In genomic region chr3:148986296-148986893, GRCm38 (mm10) we compare ENCODE assay signal across 9 mouse cellular contexts. TPM values are rescaled to one million over a fixed set of nuclear protein-coding genes. Genes with fewer than 3 reads are reported as not detected.
DNase-seq lines count a peak whose midpoint lies in the region; ATAC-seq and TF ChIP-seq lines count a peak whose summit lies in the region.
"Had no signal": no experiment of that assay in that cellular context is flagged by ENCODE, and none has a peak within 500 bp of the region (broad histone marks: within the 10 kb centered on the region; RNA-seq: fewer than 3 reads in every experiment).

No protein-coding gene starts in this region.

- DNase-seq in layer of hippocampus, adult 2 months (ENCODE audit: low spot score in 2 of 2): no peak
- DNase-seq in layer of hippocampus, postnatal 10 days (ENCODE audit: low spot score in 2 of 2): no peak
- no peak for DNase-seq in embryonic facial prominence, embryonic 14.5 days (ENCODE audit: low spot score)
- DNase-seq in kidney, postnatal 0 days (ENCODE audit: low spot score): peak; percentile 22
- DNase-seq in neural tube, embryonic 11.5 days (ENCODE audit: low spot score): peak; percentile 49
- DNase-seq in ovary, postnatal 10 days (ENCODE audit: low spot score): no peak
- no peak for DNase-seq in urinary bladder, postnatal 14 days (ENCODE audit: low spot score)
- DNase-seq in urinary bladder, postnatal 4 days (ENCODE audit: low spot score in 2 of 2): no peak

- peak overlapping the region; percentile 76 for H3K4me3 ChIP-seq in layer of hippocampus, adult 2 months
- H3K4me3 ChIP-seq in embryonic facial prominence, embryonic 14.5 days (ENCODE audit: low read depth, low read length): peak overlapping the region; percentile 97
- peak overlapping the region; percentile 97 for H3K4me3 ChIP-seq in kidney, postnatal 0 days (replicated peaks; ENCODE audit: low read depth, low read length)
- H3K4me3 ChIP-seq in neural tube, embryonic 11.5 days (ENCODE audit: low read depth, low read length): peak overlapping the region; percentile 84

- no peak for TF ChIP-seq CTCF in layer of hippocampus, adult 2 months (conservative IDR thresholded peaks at IDR 0.05)
- no peak for TF ChIP-seq CTCF in kidney, postnatal 0 days (IDR thresholded peaks at IDR 0.05; ENCODE audit: low read depth)

- H3K9ac ChIP-seq in embryonic facial prominence, embryonic 14.5 days (ENCODE audit: low read depth, low read length): peak overlapping the region; percentile 99
- peak overlapping the region; percentile 92 for H3K9ac ChIP-seq in kidney, postnatal 0 days (ENCODE audit: low read depth, low read length)
- H3K9ac ChIP-seq in neural tube, embryonic 11.5 days (ENCODE audit: low read length): peak overlapping the region; percentile 95

- no peak for ATAC-seq in embryonic facial prominence, embryonic 14.5 days (ENCODE audit: low read depth)
- no peak for ATAC-seq in kidney, postnatal 0 days (replicated peaks; ENCODE audit: low FRiP score, low read depth)
- ATAC-seq in neural tube, embryonic 11.5 days (ENCODE audit: insufficient read depth, low FRiP score, low TSS enrichment): no peak

- peaks cover 39% of the 10 kb centered on the region for H3K4me1 ChIP-seq in embryonic facial prominence, embryonic 14.5 days (ENCODE audit: control insufficient read depth, insufficient read depth, low read length)
- H3K4me1 ChIP-seq in kidney, postnatal 0 days (replicated peaks; ENCODE audit: insufficient read depth, low read length): peaks cover 8% of the 10 kb centered on the region
- peaks cover 13% of the 10 kb centered on the region for H3K4me1 ChIP-seq in neural tube, embryonic 11.5 days (ENCODE audit: control insufficient read depth, insufficient read depth, low read length)

- H3K36me3 ChIP-seq in embryonic facial prominence, embryonic 14.5 days (ENCODE audit: control insufficient read depth, insufficient read depth, low read length): no peaks in the 10 kb centered on the region
- H3K36me3 ChIP-seq in kidney, postnatal 0 days (ENCODE audit: insufficient read depth, low read length): no peaks in the 10 kb centered on the region
- H3K36me3 ChIP-seq in neural tube, embryonic 11.5 days (ENCODE audit: control insufficient read depth, insufficient read depth, low read length): no peaks in the 10 kb centered on the region

- H3K4me2 ChIP-seq in embryonic facial prominence, embryonic 14.5 days (ENCODE audit: low read depth, low read length): peak overlapping the region; percentile 83
- peak overlapping the region; percentile 89 for H3K4me2 ChIP-seq in kidney, postnatal 0 days (ENCODE audit: low read length)
- H3K4me2 ChIP-seq in neural tube, embryonic 11.5 days (ENCODE audit: low read depth): peak overlapping the region; percentile 69

- no peaks in the 10 kb centered on the region for H3K9me3 ChIP-seq in embryonic facial prominence, embryonic 14.5 days (ENCODE audit: control insufficient read depth, low read length)
- no peaks in the 10 kb centered on the region for H3K9me3 ChIP-seq in kidney, postnatal 0 days (replicated peaks; ENCODE audit: low read length)
- no peaks in the 10 kb centered on the region for H3K9me3 ChIP-seq in neural tube, embryonic 11.5 days (ENCODE audit: control insufficient read depth, low read length)

- WGBS in embryonic facial prominence, embryonic 14.5 days: 4% methylated on average over 17 of the region's 17 CpGs
- 9% methylated on average over 17 of the region's 17 CpGs for WGBS in kidney, postnatal 0 days
- WGBS in neural tube, embryonic 11.5 days: 1% methylated on average over 17 of the region's 17 CpGs

- H3K27me3 ChIP-seq in embryonic facial prominence, embryonic 14.5 days (replicated peaks; ENCODE audit: control insufficient read depth, insufficient read depth, low read length): no peaks in the 10 kb centered on the region
- no peaks in the 10 kb centered on the region for H3K27me3 ChIP-seq in kidney, postnatal 0 days (ENCODE audit: insufficient read depth, low read length)
- H3K27me3 ChIP-seq in neural tube, embryonic 11.5 days (ENCODE audit: control insufficient read depth, insufficient read depth, low read length): no peaks in the 10 kb centered on the region
- H3K27me3 ChIP-seq: Patski had no signal

- H3K27ac ChIP-seq in layer of hippocampus, adult 2 months: no peak overlapping the region
- H3K27ac ChIP-seq in embryonic facial prominence, embryonic 14.5 days (replicated peaks; ENCODE audit: low read depth, low read length): peak overlapping the region; percentile 100
- no peak overlapping the region for H3K27ac ChIP-seq in kidney, postnatal 0 days
- H3K27ac ChIP-seq in neural tube, embryonic 11.5 days (ENCODE audit: low read depth, low read length): peak overlapping the region; percentile 99

RNA-seq across cellular contexts. Expression of gene Adgrl2, which starts 4.0 kb away (rescaled TPM):
- 10 to 100 TPM; 56.6 to 58.7 TPM for total RNA-seq in layer of hippocampus, adult 2 months (2021)
- 100 to 1,000 TPM in 1 of 2 experiments, 10 to 100 TPM in 1; 92.4 to 107 TPM for total RNA-seq in layer of hippocampus, postnatal 10 days (2021)
- 80.2 and 91.6 TPM in 2 replicates for polyA plus RNA-seq in embryonic facial prominence, embryonic 14.5 days (2014; fragmentation: Nextera tagmentation; extraction: Ambion mirVana)
- 41.8 and 42.5 TPM in 2 replicates for polyA plus RNA-seq in kidney, postnatal 0 days (2015; fragmentation: Nextera tagmentation; extraction: Ambion mirVana)
- polyA plus RNA-seq in neural tube, embryonic 11.5 days (2014; fragmentation: Nextera tagmentation; extraction: Ambion mirVana): 85.0 and 86.5 TPM in 2 replicates

Comparison
In these comparisons a context has a peak if more than half of its experiments do, and no peak if none do; other contexts are left out.
1. DNase-seq: peak in kidney, postnatal 0 days (single experiment) and neural tube, embryonic 11.5 days (single experiment); none in layer of hippocampus, adult 2 months (0 of 2), layer of hippocampus, postnatal 10 days (0 of 2), embryonic facial prominence, embryonic 14.5 days (single experiment), ovary, postnatal 10 days (single experiment), urinary bladder, postnatal 14 days (single experiment) and urinary bladder, postnatal 4 days (0 of 2).
2. H3K27ac ChIP-seq: peak in embryonic facial prominence, embryonic 14.5 days (single experiment) and neural tube, embryonic 11.5 days (single experiment); none in layer of hippocampus, adult 2 months (single experiment) and kidney, postnatal 0 days (single experiment).
3. Peak in every context shown above with its lines, with median percentiles within 50 percentile points of each other: H3K4me3 ChIP-seq, H3K4me2 ChIP-seq and H3K9ac ChIP-seq.